Mouse (Mus musculus) urinary bladder, postnatal 10 days (tissue): ENCODE results near the gene Pprc1.

ENCODE experiments used
- DNase-seq: peaks from one replicate; pipeline ENCODE4 v3.0.0; 2022; ENCODE audit warnings: low spot score

Gene Pprc1

DNA sequence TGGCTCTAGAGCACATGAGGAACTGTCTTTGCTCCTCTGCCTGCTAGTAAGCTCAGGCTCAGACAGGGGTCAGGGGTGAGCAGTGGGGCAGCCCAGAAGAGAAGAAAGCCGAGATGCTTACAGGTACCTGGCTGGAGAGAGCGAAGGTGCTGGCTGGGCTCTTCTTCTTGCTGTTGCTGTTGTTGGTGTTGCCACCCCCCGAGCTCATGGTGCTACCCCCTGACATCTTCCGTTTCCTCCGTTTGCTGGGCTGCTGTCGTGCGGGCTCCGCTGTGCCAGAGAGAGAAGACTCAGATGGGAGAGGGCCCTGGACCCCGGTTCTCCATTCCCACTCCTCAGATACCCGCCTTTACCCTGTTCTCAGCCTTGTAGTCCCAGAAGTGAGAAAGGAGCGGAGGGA lies 10.8 kb upstream of the Pprc1 start:
- DNase-seq, result no peak

DNA sequence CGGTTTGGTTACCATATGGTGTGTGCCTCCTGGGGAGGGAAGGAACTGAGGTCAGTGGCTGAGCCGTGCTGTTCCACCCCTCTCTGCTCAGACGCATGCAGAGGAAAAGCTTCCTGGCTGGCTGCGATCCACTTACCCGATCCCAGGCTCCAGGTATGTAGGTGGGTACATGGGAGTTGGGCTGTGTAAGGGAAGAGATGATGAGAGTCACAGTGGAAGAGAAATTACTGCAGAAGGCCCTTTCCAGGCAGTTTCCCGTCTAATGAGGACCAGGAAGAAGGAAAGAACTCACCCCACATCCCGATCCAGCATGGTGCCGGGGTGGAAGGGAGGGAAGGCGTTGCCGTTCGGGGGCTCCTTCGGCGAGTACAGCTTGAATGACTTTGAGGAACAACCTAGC lies 8.7 kb upstream of the Pprc1 start:
- DNase-seq, result no peak

DNA sequence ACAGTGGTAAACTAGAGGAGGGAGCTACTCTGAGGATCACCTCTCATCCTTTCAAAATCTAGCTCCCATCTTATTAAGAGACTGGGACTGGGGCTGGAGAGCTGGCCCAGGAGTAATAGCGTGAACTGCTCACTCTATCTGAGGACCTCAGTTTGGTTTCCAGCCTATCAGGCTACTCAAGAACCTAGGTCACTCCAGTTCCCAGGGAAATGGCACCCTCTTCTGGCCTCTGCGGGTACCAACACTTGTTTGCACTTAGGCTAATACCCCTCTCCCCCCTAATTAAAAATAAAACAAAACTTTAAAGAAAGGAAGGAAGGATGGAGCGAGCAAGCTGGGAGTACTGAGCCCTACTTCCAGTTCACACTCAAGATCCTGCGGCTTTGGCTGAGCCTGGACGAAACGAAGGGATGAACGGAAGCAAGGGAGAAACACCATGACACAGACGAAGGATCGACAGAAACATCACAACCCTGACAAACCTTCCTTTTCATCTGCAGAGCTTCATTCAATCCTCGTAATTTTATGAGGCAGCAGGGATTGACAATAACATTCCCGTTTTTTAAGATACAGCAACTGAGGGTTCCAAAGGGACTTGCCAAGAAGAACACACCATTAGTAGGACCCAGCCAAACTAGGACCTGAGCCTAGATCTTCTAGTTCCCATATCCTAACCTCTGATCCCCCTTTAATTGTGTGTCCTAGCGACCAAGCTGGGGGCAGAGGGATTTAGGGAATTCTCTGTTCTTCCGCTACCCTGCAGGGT lies 8.0 kb upstream of the Pprc1 start:
- no peak for DNase-seq

DNA sequence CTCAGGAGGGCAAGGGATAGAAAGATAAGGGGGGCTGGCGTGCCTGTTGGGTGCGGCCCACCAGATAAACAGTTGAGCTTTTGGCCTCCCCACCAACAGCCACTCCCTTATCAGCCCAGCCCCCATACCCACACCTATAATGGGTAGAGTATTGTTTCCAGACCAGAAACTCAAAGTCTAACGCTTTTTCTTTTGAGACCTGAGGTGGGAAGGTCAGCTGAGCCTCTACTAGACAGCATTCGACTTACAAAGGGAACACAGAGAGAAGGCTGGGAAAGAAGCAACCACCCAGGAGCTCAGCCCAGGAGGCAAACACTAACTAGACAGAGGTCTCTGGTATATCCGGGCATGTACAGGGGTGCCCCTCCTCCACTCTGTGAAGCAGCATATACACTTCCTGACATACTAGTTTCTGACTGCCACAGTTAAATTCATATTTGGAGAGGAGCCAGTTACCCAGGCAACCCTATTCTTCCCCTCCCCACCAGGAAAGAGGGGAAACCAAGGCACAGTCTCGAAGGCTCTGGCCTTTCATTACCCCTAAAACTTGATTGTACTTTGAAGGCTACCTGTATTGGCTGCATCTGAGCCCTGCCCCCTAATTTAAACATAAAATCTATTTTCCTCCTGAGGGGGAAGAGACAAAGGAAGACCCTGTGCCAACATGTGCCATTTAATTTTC lies 7.3 kb upstream of the Pprc1 start:
- DNase-seq, result no peak

DNA sequence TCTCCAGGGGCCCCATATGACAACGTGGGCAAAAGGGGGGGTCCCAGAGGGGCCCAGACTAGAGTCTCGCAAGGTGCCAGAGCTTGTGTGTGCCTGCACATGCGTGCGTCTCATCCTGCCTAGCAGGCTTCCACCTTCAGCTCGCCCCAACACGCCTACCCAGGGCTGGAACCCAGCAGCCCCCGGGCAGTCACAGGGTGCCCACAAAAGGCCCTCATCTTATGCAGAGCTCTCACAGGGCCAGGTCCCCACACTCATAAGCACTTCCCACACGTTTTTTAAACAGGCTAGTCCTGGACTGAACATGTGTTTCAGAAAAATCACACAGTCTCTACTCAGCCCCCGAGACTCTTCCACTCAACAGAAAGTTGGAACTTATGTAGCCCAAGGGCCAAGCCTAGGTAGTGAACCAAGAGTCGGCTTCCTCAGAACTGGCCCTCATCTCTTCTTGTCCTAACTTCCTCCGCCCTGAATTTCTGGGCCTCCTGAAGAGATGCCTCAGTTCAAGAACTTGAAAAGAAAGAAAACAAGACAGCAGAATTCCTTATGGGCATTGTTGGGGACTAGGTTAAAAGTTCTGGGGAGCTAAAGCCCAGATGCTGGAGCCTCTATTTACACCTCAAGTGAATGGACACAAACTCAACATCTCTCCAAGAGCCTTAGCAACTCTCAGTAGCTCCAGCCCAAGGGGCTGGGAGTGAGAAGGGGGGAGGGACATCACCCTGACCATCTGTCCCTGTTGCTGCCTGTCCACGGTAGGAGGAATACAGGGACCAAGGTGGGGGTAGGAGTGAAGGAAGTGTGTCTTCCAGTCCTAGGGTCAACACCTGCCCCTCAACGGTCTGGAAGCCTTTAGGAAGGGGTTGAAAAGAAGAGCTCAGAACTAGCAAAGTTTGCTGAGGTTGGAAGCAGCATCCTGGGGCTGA lies 6.5 kb upstream of the Pprc1 start:
- DNase-seq, result no peak

DNA sequence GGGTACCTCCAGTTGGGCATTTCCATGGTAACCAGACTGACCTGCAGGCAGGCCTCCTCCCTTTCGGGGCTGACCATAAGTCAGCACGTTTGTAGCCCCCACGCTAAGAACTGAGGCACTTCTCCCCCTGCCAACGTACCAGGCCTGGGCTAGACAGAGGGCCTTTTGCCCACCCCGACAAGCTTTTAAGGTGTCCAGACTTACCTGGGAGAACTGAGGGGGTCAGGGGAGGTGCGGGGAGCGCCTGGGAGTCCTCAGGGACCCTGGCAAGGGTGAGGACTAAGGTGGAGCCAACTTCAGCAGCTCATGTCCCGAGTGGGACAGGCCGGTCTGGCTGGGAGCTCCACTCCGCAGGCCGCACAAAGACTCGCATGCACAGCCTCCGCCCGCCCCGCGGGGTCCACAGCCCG lies 5.8 kb upstream of the Pprc1 start:
- no peak for DNase-seq

DNA sequence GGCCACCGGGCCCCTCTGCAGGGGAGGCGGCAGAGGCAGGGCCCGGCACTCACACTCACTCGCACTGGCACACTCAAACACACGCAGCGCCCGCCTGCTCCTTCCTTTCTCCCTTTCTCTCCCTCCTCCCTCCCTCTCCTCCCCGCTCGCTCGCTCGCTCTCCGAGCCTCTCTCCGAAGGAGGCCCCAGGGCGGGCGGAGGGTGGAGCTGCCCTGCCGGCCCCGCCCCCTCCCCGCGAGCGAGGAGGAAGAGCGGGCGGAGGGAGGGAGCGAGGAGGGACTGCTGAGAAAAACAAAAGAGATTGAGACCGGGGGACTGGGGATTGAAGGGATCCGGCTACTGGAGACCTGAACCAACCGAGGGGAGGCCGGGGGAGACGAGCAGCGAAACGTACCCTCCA lies 5.2 kb upstream of the Pprc1 start:
- DNase-seq, result peak; percentile 62

DNA sequence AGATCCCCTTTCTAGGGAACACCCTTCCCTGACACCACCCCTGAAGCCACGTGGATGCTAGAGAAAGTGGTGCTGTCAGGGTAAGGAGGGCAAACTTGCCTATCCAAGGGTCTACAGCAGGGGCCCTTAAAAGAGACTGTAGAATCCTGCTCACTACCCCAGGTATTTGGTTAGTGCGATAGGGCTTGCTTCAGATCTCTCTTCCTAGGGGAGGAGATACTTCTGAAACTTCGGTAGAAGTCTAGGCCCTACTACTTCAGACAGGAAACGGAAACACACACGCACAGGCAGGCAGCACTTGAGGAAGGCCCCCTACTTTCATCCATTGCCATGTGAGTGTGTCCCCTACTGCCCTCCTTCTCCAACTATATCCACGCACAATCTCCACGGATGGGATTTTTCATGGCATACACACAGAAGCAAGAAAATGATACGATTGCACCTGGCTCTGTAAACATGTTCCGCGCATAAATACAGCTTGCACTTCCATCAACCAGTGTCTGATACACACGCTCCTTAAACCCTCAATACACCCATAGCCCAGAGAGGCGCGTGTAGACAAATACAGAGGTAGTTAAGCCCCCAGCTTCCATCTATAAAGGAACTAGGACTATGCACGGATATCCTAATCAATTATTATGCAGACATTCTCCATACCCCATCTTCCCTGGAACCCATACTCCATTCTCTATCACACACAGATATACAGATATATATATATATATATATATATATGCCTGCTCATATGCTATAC lies 4.4 kb upstream of the Pprc1 start:
- DNase-seq, result no peak

DNA sequence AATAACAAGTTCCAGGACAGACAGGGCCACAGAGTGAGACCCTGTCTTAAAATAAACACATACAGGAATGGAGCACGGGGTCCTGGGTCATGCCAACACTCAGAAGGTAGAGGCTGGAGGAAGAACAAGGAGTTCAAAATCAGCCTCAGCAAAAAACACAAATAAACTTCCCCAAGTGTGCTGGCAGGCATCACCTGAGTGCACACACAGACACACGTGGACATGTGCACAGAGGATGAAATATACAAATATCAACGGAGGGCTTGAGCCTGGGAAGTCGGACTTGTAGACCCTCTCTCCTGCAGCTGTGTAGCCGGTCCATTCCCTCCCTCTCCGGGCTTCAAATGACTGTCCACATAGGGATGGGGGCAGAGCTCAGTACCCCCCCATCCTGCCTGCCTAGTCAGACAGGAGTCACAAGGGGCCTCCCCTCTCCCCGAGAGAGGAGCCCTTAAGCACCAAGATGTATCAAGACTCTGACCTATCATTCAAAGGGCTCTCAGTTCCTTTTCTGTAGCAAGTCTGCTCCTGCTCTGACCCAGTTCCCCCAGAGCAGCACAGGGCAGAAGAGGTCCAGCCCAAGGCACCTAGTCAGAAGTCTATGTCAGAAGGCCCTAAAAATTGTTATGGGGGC lies 3.3 kb upstream of the Pprc1 start:
- DNase-seq, result no peak

DNA sequence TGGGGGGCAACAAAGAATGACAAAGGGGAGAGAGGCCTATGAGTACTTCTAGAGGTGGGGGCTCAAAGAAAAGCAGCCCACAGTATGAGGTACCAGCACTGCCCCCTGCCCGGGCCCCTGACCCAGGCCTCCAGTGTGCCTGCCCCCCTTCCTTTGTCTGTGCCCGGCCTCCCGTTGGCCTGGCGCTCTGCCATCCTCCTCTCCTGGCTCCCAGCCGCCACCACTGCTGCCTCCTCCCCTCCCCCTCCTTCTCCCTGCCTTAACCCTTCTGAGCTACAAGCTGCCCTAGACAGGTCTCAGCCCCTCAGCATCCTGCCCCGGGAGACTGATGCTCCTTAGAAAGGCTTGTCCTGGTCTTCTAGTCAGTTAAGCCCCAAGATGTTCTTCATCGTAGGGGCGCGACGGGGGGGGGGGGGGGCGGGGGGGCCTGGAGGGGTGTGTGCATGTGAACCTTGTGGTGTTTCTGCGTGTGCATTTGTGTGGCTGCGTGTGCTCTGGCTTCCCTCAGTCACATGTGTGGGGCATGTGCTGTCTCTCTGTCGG lies 2.7 kb upstream of the Pprc1 start:
- peak; percentile 70 for DNase-seq

DNA sequence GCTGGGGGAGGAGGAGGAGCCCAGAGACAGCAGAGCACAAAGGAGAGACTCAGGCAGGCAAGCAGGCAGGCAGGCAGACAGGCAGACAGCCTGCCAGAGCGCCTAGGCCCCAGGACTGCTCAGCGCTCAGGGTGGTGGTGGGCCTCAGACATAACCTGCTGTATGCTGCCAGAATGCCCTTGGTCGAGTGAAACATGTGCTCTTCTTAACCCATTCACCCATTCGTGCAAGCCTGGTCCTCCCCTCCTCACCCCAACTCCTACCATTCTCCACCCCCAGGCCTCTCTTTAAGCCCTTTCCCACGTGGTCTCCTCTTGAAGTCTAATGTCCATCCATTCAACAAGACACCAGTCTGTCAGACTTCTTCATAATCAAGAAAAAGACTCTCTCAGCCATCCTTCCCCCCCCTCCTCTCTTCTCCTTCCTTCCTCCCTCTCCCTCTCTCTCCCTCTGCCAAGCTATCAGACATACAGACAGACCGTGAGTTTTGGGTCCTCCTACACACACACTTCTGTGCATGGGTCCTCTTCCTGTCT lies 2.1 kb upstream of the Pprc1 start:
- DNase-seq, result no peak

DNA sequence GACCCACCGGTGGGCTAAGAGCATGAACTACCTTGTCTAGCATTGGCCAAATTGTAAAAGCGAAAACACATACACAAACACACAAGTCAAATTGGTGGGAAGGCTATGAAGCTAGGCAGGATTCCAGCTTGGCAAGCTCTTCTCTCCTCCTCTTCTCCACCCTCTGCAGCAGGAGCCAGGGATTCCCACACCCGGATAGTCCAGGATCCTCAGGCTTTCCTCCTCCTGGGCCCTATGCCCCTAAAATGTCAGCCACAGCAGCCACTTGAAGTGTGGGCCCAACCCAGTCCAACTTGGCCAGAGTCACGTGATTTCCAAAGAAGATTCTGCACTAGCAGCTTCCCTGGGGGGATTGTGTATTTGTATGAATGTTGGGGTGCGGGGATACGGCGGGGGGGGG lies 1.3 kb upstream of the Pprc1 start:
- DNase-seq, result no peak

DNA sequence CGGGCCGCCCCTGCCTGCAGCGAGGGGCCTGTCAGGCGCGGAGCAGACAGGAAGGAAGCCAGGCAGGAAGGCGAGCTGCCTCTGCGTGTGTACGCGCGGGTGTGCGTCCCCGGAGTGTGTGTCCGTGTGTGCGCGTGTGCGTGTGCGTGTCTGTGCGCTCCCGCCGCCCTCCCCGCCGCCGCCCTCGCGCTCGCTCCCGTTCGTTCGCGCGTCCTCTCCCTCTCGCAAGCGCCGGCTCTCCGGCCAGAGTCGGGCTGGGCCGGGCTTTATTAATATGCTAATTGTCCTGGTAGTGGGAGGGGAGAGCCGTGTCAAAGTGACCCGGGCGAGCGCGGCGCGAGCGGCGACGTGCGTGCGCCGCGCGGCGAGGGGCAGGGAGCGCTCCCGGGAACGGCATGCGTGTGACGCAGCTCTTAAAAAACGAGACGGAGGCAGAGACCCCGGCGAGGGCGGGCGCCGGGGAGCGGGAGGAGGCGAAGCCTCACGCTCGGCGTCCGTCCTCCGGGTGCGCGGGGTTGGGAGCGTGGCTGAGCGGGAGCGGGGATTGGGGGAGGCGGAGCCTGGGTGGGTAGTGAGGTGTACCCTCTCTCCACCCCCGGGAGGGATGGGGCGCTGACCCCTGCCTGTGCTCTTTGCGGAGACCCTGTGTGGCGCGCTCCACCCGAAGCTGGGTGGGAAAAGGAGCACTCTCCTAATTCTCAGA lies 458 bp downstream of the Pprc1 start, which contains the start of gene Ldb1:
Gene Ldb1 (minus strand): TSS at position 222 of the 703 bp plus-strand sequence.
- DNase-seq, result peak; percentile 66

DNA sequence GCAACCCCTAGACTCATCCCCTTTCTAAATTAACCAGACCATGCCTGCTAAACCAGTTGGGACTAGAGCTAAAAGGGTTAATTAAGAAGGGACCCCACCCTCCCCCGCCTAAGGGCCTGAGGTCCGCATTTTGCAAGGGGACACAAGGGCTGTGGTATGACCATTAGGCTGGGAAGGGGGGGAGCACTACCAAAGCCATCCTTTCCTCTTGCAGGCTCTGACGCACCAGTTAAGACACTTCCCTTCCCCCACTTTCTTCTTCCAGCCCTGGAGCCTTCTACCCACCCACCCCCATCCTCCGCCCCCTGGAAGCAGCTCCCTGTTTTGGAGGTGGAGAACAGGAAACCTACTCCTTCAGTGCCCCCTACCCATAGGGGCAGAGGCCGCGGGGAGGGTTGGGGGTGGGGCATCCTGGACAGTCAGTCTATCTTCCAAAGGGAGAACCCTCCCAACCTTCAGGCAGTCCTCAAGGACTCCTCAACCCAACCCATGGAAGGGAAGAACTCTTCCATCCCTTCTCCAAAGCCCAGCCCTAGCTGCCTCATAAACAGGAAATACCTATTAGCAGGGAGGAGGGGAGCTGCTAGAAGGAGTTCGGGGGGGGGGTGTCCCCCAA lies 1.1 kb downstream of the Pprc1 start:
- no peak for DNase-seq

DNA sequence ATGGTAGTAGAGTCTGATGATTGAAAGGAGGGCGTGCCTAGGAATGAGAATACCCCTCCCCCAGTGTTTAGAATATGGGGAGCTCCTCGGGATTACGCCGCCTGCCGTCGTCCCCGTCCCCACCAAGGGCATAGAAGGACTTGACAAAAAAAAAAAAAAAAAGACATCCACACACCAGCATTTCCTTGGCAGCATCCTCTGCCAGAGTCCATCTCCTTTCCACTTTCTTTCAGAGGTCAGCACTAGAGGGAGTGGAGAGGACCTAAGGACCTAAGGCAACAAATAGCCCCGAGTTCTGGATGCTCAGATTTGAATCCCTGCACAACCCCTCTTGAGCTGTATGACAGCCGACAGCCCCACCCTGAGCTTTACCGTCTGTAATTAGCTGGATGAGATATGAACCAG lies 1.9 kb downstream of the Pprc1 start:
- no peak for DNase-seq

DNA sequence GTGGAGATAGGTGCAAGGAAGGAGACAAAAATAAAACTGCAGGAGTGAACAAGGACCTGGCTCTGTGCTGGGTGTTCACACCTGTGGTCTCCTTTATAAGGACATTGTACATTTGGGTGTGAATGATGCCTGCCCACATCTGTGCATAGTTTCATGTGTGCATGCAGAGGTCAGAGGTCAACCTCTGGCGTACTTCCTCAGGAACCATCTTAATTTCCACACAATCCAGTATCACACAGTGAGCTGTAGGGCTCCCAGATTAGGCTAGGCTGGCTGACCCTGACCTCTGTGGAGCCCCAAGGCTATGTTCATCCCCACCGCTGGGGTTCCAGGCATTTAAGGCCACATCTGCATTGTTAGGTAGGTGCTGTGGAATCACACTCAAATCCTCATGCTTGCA lies 2.7 kb downstream of the Pprc1 start:
- no peak for DNase-seq

DNA sequence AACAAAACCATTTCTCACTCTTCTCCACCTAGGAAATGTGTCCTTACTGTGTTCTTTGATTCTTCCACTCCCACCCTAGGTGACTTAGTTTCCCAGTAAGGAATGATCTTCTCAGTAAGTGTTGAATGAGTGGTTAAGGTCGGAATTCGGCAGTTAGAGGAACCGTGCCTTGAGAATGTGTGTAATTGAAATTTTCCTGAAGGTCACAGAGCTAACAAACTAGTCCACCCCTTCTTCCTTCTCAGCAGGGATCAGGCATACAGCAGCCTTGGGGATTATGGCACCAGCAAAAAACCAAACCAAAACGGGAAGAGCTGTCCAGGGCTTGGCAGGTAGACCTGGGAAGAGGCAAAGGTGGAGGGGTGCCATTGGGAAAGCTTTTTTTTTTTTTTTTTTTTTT lies 4.4 kb downstream of the Pprc1 start:
- DNase-seq, result no peak

DNA sequence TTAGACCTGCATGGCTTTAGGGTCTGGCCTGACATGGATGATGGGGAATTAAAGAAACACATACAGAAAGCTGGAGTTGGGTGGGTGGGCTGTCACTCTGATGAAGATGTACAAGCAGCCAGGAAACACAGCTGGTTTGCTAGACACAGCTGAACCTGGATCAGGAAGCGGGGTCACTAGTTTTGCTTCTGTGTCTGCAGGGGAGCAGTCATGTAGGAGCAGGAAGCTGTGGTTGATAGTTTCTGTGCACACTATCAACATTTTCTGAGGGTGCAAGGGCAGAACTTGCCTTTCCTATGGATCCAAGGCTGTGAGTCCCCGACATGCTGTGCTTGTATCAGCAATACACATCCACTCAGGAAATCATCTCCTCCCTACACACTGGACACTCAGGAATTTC lies 5.8 kb downstream of the Pprc1 start:
- DNase-seq, result no peak

DNA sequence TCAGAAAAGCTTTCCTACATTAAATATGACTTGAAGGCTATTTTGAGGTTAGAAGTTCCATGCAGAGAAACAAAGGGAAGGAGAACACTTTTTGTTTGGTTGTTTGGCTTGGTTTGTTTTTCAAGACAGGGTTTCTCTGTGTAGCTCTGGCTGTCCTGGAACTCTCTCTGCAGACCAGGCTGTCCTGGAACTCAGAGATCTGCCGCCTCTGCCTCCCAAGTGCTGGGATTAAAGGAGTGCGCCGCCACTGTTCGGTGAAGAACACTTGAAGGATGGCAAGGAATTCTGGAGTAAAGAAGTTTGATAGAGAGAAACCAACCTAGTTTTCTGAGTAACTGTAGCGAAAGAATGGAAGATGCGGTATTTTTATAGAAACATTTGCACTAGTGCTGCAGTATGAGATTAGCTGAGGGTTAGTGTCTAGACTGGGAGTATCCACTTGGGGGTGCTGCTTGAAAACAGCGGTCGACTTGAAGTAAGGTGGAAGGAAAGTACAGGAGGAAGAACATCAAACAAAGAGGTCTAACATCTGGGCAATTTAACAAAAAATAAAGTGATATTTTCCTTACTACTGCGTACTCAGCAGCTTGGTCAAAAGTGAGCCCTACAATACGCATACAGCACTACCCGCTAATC lies 11.2 kb downstream of the Pprc1 start:
- DNase-seq, result no peak
